Mouse (Mus musculus): Measurements from ENCODE around the gene Bcas3.

DNA sequence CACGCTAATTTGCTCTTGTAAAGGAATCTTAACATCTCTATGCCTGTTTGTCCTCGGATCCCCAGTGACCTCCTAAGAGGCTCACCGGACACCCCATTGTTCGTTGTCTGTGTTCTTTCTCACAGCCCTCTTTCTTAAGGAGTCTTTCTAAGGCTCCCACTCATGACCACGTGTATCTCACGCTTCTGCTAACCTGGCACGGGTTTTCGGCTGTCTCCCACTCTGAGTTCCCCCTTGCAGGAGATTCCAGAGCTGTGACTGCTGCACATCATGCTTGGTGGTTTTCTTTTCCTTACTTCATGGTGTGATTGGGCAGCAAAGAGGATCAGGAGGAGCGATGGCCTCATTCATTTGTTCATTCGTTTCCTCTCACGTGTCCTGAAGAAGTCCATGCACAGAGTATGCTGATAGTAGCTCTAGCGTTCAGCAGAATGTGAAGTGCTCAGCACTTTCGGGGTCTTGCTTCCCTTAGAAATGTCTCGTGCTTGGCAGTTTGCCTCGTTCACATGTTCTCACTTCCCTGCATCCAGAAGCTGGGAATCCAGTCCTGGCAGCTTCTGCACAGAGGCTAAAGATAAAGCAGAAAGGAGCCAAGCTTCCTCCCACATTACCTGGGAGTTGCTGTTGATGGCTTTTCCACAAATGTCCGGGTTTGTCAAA is 172.0 kb downstream of the Bcas3 start:
- TF ChIP-seq CTCF (IDR thresholded peaks at IDR 0.05; ENCODE audit: extremely low read depth, insufficient read depth, insufficient read length, insufficient replicate concordance) (no peak), POLR2A (IDR thresholded peaks at IDR 0.05; ENCODE audit: low read depth, low read length) (no peak)
